Mouse (Mus musculus): ENCODE measurements at regions not wholly inside any gene's neighbourhood (a gene's known extent, or its start where the extent isn't known, plus 50 kb on each side); places are given as distances from the start of the nearest gene placed in this dataset.

DNA sequence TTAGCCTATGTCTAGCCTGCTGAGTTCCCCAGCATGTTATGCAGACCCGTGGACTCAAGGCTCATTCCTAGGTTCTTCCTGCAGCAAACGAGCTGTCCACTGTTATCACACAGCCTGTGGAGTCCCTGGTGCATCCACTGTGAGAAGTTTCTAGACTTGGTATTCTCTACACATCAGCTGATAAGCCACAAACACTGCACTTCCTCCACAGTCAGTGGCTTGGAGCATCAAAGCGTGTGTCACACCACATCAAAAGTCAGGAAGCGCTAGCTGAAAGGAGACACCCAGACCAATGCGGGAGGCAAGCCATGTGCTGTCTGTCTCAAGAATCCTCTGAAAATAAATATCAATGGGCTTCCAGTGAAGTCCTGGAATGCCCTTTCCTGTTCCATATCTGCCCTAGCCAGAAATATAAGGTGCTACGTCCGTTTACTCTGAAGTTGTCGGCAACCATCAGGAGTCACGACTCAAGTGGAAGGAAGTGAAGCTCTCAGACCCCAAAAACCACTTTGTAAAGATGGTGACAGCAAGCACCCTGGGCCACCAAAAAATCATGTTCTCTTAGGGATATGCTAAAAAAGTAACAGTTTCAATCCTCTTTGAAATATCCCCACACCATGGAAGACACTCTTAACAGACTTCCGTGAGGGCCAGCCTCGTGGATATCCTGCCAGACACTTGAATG, 227.7 kb downstream of the Adgrl2 start:
- no peak for DNase-seq

DNA sequence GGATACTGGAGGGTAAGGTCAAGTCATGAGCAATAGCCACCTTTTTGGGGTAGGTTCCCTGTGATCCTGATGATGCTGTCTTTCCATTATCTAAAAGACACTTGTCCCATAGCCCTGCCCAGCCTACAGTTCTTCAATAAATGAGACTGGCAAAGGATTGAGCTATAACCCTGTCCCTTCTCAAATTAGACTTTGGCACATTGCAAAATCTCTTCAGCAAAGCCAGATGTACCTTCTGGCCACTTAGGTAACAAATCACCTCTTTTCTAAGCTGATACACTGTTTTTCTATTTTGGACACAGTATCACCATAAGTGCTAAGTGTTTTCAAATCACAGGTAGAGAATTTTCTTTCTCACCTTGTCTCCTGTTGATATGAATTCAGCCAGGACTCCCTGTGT, 228.8 kb downstream of the Adgrl2 start:
- no peak for DNase-seq

DNA sequence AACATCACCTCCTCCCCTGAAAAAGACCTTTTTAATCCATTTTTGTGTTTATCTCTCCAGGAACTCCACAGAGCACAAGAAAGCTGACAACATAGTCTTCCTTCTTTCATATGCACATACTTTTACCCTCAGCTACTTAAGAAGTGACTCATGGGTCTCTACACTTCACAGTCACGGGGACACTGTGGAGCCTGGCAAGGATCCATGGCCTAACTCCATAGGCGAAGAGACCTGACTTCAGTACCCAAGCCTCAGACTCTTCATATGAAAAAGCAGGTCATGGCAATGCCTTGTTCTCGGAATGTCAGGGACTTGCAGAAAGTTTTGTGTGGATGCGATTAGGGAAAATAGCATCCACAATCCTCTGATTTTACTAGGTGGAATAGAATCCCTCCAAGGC, 230.9 kb downstream of the Adgrl2 start:
- no peak for DNase-seq

- DNase-seq: no peak
Observed at GRCm38 (mm10) chr3:148746234-148746633, 244.1 kb downstream of the Adgrl2 start.

DNA sequence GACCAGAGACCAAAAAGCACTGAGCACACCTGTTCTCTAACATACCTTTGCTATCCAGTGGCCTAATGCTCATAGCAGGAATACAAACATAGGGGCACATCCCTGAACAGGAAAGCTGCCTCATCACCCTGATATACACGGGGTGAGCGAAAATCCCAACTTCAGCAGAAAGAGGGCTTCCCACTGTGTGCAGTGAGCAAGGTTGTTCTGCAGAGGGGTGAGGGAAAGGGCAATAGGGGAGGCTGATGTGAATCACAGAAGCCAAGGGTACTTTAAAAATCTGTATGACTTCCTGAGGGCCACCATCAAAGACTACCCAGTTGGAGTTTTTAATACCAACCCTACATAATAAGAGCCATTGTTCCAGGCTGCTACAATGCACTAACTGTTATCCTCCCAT, 245.7 kb downstream of the Adgrl2 start:
- no peak for DNase-seq

- no peak for DNase-seq
Observed at GRCm38 (mm10) chr3:148734194-148734749, 256.1 kb downstream of the Adgrl2 start.

DNA sequence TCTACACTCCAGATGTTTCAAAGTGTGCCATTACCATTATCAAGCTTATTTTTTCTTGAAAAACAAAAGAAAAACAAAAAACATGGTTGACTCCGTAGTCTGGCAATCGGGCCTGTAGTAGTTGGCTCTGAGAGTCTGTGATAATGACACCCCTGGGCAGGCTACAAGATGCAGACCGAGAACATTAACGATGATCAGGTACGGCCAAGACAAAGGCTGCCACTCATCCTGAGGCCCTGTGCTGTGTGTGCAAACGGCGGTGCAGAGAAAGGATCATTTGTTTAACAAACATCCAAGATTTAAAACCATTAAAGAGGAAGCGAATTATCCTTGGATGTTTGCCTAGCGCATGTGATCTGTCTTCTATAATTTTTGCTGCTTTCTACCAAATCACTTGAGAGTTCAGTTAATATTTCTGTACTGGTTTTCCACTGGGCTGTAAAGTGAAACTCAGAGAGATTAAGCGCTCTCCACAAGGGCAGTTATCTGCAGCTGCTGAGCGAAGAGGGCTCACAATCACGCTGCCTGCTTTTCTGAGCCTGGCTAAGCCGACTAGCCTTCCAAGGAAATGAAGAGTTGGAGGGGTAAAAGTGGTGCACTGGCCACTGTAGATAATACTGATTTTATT, 257.0 kb downstream of the Adgrl2 start:
- no peak for DNase-seq

GRCm38 (mm10) chr3:148731436-148731835, 258.9 kb downstream of the Adgrl2 start:
- DNase-seq: no peak

- DNase-seq: no peak
Observed at GRCm38 (mm10) chr3:148729242-148729680, 261.1 kb downstream of the Adgrl2 start.

DNA sequence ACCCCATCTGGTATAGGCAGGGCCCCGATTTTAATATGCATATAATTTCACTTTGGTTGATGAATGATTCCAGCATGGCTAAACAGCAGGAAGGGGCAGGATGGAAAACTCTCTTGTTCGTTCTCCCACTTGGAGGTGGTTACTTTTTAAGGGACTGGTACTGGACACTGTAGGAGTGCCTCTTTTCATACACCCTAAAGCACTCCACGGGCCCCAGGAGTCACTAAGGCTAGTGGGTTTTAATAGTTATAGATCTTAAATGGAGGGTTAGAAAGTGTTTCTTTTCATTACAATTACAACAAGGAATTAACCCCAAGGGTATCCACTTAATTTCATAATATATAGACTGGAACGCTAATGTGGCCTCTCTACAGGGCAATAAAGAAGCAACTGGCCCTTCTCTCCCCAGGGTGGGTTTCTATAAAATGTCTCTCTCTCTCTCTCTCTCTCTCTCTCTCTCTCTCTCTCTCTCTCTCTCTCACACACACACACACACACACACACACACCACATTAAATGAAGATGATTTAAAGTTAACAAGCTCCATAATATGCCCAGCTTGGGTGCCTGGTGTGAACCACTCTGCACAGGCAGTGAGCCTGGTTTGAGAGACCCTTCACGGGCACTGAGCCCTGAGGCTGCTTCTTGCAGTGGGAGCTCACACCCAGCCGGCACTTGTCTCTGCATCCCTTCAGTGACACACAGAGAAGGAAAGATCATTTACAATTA, 261.7 kb downstream of the Adgrl2 start:
- no peak for DNase-seq

- DNase-seq: no peak
Observed at GRCm38 (mm10) chr3:148726596-148727331, 263.6 kb downstream of the Adgrl2 start.

DNA sequence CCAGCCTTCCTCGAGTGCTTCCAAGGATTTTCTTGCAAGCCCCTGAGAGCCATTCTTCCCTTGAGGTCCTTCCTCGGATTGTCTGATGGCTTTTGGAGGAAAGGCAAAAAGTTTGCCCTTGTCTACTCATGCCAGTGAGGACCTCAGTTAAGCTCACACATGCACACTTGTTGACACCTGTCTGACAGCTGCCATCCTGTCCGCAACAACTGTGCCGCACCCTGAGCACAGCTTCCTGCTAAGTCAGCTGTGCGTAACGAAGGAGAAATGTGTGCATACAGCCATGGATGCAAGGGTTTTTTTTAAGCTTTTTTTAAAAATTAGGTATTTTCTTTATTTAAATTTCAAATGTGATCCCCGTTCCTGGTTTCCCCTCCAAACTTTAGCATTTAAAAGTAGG, 293.8 kb downstream of the Adgrl2 start:
- no peak for DNase-seq

DNA sequence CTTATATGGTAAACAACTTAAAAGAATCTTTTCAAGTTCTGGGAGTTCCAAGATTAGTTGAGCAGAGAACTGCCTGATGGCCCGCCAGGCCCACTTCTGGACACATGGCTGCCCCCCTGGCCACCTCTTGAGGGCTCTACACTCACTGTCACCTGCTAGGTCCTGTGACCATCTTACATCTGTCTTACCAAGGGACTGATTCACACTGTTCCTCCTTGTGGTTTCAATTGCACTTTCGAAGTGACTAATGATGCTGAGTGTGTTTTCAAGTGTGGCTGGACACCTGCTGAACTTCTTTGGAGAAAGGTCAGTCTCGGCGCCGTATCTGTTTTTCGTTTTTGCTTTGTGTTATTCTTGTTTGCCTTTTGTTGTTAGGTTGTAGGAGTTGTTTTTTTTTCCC, 294.9 kb downstream of the Adgrl2 start:
- no peak for DNase-seq

DNA sequence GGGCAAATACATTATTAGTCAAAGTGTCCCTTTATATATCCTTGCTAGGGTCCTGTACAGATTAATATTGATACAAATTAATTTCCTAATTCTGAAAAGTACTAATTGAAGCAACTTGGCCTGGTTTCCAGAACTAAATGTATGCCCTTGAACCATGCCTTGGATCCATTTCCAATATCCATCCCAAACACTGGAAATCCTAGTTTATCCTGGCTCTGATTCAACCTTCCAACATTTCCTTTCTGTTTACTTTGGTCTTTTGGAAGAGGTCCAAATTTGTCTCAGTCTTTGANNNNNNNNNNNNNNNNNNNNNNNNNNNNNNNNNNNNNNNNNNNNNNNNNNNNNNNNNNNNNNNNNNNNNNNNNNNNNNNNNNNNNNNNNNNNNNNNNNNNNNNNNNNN, 307.2 kb downstream of the Adgrl2 start:
- DNase-seq: no peak

DNA sequence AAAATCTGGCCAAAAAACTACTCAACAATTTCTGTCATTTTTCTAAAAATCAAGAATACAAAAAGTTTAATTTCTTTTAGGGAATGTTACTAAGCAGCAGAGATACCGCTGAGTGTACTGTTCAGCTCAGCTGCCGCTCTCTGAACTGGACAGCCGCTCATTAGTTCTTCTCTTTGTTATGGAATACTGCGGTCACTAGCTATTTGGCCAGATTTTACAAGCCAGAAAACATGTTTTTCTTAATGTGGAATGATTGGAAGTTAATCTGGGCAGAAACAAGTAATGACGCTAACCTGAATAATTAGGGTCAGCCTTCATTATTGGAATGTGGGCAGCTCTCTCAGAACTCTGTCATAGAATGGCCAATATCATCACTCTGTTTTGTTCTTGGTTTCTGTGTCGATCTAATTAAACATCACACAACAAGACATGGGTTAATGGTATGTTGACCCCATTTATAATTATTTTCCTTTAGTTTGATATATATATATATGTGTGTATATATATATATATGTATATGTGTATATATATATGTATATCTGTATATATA, 307.8 kb downstream of the Adgrl2 start:
- DNase-seq: no peak

GRCm38 (mm10) chr3:148681186-148681585, 309.2 kb downstream of the Adgrl2 start:
- no peak for DNase-seq

DNA sequence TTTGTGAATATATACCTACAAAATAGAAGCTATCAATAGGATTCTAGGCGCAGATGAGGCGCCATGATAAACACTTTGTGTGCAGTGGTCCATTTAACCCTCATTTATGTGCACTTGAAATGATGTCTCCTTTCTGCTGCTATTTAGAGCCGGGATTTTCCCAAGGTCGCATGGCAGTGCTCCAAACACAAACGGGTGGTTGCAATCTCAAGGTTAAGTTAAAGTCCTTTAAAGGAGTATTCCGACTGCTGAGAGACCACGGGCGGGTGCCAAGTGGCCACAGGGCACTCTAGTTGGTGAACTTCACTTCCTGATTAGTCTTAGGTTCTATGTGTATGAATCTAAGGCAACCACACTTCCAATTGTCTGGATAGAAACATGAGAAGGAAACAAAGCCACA, 309.6 kb downstream of the Adgrl2 start:
- DNase-seq: no peak

DNA sequence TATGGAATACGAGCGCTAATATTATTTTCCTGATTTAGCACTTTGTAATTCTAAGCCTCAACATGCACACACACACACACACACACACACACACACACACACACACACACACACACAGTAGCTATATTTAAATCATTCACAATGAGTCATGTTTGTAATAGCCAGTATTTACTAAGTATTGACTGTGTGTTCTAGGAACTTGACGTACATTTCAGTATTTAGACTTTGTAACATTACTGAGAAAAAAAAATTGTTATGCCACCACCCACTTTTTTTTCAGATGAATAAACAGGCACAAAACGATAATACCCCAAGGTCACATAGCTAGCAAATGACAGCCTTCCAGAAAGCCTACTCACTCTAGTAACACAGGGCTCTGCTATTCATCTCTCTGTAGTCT, 310.3 kb downstream of the Adgrl2 start:
- no peak for DNase-seq

GRCm38 (mm10) chr3:148679121-148679520, 311.2 kb downstream of the Adgrl2 start:
- DNase-seq: no peak

DNA sequence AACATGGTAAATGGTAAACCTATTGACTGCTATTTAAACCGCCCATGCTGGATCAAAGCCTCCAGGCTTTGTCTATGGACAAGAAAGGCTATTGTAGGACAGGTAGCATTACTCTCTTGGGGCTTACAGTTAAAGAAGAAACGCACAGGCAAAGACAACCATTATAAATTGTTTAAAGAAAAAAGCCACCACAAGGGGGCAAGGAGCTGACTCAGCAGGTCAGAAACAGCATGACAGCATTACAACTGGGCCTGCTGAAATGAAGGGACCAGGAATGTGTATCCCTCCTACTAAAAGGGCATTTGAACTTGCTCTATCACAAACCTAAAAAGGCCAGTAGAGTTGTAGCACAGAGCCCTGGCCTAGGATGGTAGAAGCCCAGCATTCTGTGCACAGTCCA, 314.3 kb downstream of the Adgrl2 start:
- no peak for DNase-seq

GRCm38 (mm10) chr3:148662888-148663477, 327.4 kb downstream of the Adgrl2 start:
- no peak for DNase-seq

DNA sequence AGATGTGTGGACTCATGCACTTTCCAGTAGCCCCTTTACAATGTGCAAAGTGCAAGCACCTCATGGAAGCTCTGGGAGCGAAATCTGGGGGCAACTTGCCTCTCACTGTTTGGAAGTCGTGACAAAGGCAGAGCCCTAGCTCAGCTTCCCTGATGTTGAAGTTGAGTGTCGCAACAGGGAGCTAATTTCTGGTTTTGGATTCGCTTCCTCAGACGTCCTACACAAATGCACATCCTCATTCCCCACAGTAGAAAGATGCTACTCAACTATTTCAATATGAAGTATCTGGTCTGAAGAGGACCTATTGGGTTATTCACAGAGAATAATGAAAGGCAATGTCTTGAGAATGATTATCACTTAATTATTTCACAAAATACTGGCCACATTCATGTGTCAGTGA, 331.3 kb downstream of the Adgrl2 start:
- DNase-seq: no peak

All from cerebellum, adult 9-10 months (tissue).